Mouse (Mus musculus): ENCODE data around the gene Nectin1. TPM values are rescaled to one million over a fixed set of nuclear protein-coding genes. Genes with fewer than 3 reads are reported as not detected.

Gene Nectin1
- polyA plus RNA-seq (2015; fragmentation: Nextera tagmentation; extraction: Ambion mirVana): 12.0 and 14.1 TPM in 2 replicates

DNA sequence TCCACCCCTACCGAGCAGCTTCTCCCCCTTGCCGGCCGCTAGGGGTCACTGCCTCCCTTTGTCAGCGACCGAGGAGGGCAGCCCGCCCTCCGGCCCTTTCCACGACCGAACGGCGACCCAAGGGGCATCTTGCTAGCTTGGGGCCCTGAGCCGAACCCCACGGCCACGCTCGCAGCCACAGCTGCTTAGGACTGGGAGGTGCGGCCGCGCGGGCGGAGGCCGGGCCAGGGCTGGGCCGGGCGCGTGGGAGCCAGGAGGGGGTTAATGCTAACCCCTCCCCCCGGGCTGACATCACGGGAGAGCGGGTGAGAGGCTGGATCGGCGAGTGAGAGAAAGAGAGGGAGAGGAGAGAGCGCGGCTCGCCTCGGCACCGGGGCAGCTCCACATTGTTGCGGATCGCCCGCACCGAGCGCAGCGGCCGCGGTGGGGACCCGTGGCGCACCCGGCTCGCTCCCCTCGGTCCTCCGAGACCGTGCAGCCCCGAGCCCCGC, at the start of gene Nectin1:
TSS of gene Nectin1 (plus strand) at position 338 of the 491 bp plus-strand sequence.
- peaks cover 53% of the 10 kb centered on the region for H3K4me1 ChIP-seq (replicated peaks)
- H3K27ac ChIP-seq (replicated peaks): peak within 1 kb of the TSS; percentile 98
- no peaks in the 10 kb centered on the region for H3K9me3 ChIP-seq
- peak; percentile 91 for ATAC-seq (ENCODE audit: low read depth)
- H3K36me3 ChIP-seq: no peaks in the 10 kb centered on the region
- under 1% methylated on average over 47 of the region's 51 CpGs for WGBS
- H3K27me3 ChIP-seq: peaks cover 7% of the 10 kb centered on the region; the same call in 1 of the 2 replicates
- H3K9ac ChIP-seq: peak within 1 kb of the TSS; percentile 99
- peak within 1 kb of the TSS; percentile 93 for H3K4me2 ChIP-seq
- peak within 1 kb of the TSS; percentile 95 for H3K4me3 ChIP-seq

DNA sequence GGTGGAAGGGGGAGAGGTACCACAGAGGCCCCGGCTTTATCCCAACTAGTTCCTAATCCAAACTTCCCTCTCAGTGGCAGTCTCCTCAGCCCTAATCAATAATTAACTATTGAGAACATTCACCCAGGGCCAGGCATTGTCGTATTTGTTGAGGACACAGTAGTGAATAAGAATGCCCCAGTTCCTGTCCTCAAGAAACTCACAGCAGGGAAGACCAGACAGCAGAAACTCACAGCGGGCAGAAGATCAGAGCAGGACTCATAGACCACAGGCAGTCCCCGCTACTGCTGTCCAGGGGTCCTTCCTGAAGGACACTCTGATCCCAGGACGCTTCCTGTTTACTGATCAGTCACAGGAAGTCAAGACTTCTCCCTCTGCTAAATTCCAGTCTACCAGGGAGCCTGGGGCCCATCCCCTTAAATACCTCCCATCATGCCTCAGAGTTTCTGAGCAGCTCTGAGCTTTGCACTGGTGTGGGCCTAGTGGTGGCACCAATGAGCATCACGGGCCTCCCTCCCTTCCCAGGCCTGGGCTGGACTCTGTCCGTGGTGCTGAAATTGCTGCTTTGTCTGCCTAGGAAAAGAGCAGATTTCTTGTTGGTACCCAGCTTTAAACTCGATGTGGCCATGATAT, 45.6 kb upstream of the Nectin1 start:
- 0 out of 2 replicates have a peak overlapping the region, but pooled peaks have one; percentile 77 for H3K27ac ChIP-seq (replicated peaks)
- ATAC-seq (ENCODE audit: low read depth): no peak
- H3K27me3 ChIP-seq: no peaks in the 10 kb centered on the region
- no peak overlapping the region for H3K4me2 ChIP-seq
- peaks cover 42% of the 10 kb centered on the region for H3K4me1 ChIP-seq (replicated peaks)
- H3K9me3 ChIP-seq: no peaks in the 10 kb centered on the region
- WGBS: 14% methylated on average over 8 of the region's 8 CpGs
- H3K9ac ChIP-seq: no peak overlapping the region
- no peaks in the 10 kb centered on the region for H3K36me3 ChIP-seq
- no peak overlapping the region for H3K4me3 ChIP-seq

DNA sequence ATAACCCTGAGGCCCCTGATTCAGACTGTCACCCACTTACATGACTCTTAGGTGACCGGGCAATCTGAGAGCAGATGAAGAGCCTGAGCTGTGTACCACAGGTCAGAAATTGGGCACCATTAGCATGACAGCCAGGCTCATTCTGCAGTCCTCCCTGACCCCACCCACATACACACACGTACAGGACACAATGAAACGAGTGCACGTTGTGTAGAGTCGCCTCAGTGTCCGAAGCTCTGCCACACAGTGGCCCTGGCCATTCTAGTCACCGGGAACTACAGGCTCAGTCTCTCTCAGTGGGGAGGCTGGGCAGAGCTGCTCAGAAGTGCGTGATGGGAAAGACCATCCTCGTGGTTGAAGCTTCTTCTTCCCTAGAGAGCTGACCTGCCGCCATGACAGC, 44.9 kb upstream of the Nectin1 start:
- peaks cover 42% of the 10 kb centered on the region for H3K4me1 ChIP-seq (replicated peaks)
- 75% methylated on average over 10 of the region's 10 CpGs for WGBS
- no peaks in the 10 kb centered on the region for H3K27me3 ChIP-seq
- peak overlapping the region; percentile 77 for H3K27ac ChIP-seq (replicated peaks)
- no peaks in the 10 kb centered on the region for H3K9me3 ChIP-seq
- no peak overlapping the region for H3K9ac ChIP-seq
- H3K4me2 ChIP-seq: no peak overlapping the region
- peak; percentile 11; the same call in 1 of the 2 replicates for ATAC-seq (ENCODE audit: low read depth)
- no peak overlapping the region for H3K4me3 ChIP-seq
- H3K36me3 ChIP-seq: no peaks in the 10 kb centered on the region

DNA sequence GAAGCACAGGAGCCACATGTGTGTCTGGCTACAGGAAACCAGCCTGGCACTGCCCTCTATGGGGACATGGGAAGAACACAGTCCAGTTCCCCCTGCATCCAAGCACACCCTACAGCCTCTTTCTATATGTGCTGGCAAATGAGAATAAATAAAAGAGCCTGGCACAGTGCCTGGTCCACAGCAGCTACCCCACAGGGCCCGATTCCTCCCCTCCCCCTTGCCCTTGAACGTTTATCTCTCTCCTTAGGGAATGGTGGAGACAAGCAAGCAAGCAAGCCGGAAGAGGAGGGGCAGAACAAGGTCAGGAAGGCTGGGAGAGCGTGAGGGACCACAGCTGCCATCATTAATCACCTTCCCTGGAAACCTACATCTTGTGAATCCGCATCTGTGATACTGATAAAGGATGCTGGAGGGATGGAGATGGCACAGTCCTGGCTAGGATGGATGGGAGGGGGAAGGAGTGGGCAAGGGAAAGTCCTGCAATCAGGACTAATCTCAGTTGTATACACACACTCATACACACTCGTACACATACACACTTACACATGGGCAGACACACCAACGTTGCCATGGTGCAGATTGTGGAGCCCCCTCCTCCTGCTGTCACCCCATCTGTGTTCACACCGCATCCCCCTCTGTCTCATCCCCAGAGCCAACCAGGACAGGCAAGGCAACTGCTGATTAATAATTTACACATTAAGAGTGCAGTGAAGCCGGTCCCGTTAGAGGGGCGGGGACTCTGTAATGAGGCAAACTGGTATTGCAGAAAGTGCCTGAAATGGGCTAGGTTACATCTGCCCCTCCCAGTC, 44.2 kb upstream of the Nectin1 start:
- Histone ChIP-seq H3K27ac (replicated peaks) (peak overlapping the region; percentile 77), H3K9me3 (no peaks in the 10 kb centered on the region), H3K4me2 (peak overlapping the region; percentile 14)

DNA sequence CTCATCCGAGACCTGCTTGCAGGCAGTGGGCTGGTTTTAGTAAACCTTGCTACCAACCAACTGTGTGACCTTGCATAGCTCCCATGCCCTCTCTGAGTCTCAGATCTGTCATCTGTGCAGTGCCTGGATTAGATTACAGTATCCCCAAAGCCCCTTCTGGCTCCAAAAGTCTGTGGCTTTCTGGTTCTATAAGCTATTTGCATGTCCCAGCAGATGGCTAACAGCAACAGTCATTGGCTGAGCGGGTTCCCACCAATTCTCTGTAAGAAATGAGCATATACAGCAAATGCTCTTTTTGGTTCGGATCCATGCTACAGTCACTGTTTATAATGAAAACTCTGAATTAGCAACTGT, 43.6 kb upstream of the Nectin1 start:
- peak overlapping the region; percentile 14; the same call in 1 of the 2 replicates for H3K4me2 ChIP-seq
- no peak overlapping the region for H3K9ac ChIP-seq
- no peaks in the 10 kb centered on the region for H3K36me3 ChIP-seq
- 50% methylated on average over 3 of the region's 3 CpGs for WGBS
- no peak overlapping the region for H3K4me3 ChIP-seq
- ATAC-seq (ENCODE audit: low read depth): peak; percentile 42; the same call in 1 of the 2 replicates
- no peaks in the 10 kb centered on the region for H3K9me3 ChIP-seq
- no peaks in the 10 kb centered on the region for H3K27me3 ChIP-seq
- H3K4me1 ChIP-seq (replicated peaks): peaks cover 42% of the 10 kb centered on the region
- H3K27ac ChIP-seq (replicated peaks): peak overlapping the region; percentile 77

More for the DNA sequence above, 44.2 kb upstream of the Nectin1 start:
- H3K4me1 ChIP-seq (replicated peaks): peaks cover 42% of the 10 kb centered on the region
- no peaks in the 10 kb centered on the region for H3K36me3 ChIP-seq
- H3K4me3 ChIP-seq: no peak overlapping the region
- peak; percentile 84 for ATAC-seq (ENCODE audit: low read depth)
- no peak overlapping the region for H3K9ac ChIP-seq
- 22% methylated on average over 11 of the region's 11 CpGs for WGBS
- H3K27me3 ChIP-seq: no peaks in the 10 kb centered on the region

DNA sequence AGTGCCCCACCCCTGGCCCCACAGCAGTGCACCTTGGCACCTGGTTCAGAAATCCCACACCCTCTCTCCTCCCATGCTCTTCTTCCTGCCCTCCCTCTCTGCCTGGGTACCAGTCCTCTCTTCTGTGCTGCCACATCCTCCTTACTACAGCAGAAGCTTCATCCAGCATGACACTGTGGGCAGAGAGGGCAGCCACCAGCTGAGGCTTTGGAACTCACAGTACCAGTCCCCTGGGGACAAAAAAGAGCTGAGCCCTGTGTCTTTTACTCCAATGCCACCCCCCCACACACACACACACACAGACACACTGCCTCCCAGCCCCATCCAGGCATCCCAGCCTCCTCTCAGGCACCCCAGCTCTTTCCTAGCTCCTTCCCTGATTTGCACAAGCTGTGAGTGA, 42.0 kb upstream of the Nectin1 start:
- Histone ChIP-seq H3K9me3 (no peaks in the 10 kb centered on the region), H3K27ac (replicated peaks) (no peak overlapping the region), H3K4me3 (no peak overlapping the region), H3K9ac (no peak overlapping the region), H3K4me2 (no peak overlapping the region), H3K27me3 (no peaks in the 10 kb centered on the region), H3K4me1 (replicated peaks) (peaks cover 42% of the 10 kb centered on the region), H3K36me3 (no peaks in the 10 kb centered on the region)
- ATAC-seq (ENCODE audit: low read depth): no peak

DNA sequence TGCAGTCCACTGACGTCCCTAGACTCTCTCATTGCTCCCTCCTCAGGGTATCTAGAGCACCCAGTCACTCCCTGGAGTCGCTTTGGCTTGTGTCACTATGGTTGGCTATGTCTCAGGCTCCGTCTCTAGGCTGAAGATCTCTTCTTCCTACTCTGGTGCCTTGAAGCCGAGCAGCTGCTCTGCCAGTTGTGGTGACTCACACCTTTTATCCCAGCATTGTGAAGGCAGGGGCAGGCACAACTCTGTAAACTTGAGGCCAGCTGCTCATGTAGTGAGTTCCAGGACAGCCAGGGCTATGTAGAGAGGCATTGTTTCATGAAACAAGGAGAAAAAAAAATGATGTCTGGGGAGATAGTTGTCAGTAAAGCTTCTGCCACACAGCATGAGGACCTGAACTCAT, 36.2 kb upstream of the Nectin1 start:
- no peaks in the 10 kb centered on the region for H3K27me3 ChIP-seq
- H3K27ac ChIP-seq (replicated peaks): no peak overlapping the region
- no peaks in the 10 kb centered on the region for H3K9me3 ChIP-seq
- H3K36me3 ChIP-seq: no peaks in the 10 kb centered on the region
- no peak overlapping the region for H3K4me3 ChIP-seq
- ATAC-seq (ENCODE audit: low read depth): no peak
- 79% methylated on average over 4 of the region's 4 CpGs for WGBS
- H3K9ac ChIP-seq: no peak overlapping the region
- H3K4me1 ChIP-seq (replicated peaks): no peaks in the 10 kb centered on the region
- no peak overlapping the region for H3K4me2 ChIP-seq

DNA sequence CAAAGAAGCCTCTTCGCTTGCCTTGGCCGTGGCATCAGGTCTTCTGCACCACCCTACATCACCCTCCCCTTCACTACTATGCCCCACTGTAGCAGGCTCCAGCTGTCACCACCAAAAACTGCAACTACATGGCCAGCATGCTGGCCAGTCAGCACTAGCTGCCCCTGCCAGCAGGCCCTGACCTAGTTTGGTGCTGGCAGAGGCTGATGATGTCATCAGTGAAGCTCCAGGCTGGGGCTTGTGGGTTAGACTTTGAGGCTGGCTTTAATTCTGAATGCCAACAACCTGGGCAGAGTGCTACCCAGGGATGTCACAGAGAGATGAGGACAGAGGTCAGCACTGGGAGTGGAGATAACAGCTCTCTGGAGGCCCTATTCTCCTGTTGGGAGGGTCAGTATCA, 35.1 kb upstream of the Nectin1 start:
- H3K4me3 ChIP-seq: no peak overlapping the region
- ATAC-seq (ENCODE audit: low read depth): no peak
- H3K9me3 ChIP-seq: no peaks in the 10 kb centered on the region
- H3K4me2 ChIP-seq: no peak overlapping the region
- 87% methylated on average over 2 of the region's 2 CpGs for WGBS
- no peaks in the 10 kb centered on the region for H3K27me3 ChIP-seq
- H3K36me3 ChIP-seq: no peaks in the 10 kb centered on the region
- no peak overlapping the region for H3K9ac ChIP-seq
- no peak overlapping the region for H3K27ac ChIP-seq (replicated peaks)
- H3K4me1 ChIP-seq (replicated peaks): no peaks in the 10 kb centered on the region

DNA sequence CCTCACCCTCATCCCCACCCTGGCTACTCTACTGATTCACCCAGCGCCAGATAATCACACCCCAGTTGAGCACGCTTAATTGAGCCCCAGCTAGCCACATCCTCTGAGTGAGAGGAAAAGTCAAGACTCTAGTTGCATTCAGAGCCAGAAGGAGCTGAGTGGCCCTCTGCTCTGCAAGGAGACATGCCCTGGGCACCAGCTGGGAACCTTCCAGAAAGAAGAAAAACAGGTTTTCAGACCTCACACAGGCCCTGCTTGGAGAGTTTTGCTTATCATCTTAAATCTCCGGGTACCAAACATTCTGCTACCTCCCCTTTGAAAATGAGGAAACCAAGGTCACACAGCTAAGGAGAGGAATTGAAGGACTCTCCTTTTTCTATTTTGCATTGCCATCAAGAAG, 30.4 kb upstream of the Nectin1 start:
- Histone ChIP-seq H3K4me3 (no peak overlapping the region), H3K4me2 (no peak overlapping the region), H3K4me1 (replicated peaks) (no peaks in the 10 kb centered on the region), H3K9me3 (no peaks in the 10 kb centered on the region), H3K27ac (replicated peaks) (no peak overlapping the region), H3K27me3 (no peaks in the 10 kb centered on the region), H3K9ac (no peak overlapping the region), H3K36me3 (no peaks in the 10 kb centered on the region)
- WGBS: 85% methylated on average over 3 of the region's 3 CpGs
- no peak for ATAC-seq (ENCODE audit: low read depth)

DNA sequence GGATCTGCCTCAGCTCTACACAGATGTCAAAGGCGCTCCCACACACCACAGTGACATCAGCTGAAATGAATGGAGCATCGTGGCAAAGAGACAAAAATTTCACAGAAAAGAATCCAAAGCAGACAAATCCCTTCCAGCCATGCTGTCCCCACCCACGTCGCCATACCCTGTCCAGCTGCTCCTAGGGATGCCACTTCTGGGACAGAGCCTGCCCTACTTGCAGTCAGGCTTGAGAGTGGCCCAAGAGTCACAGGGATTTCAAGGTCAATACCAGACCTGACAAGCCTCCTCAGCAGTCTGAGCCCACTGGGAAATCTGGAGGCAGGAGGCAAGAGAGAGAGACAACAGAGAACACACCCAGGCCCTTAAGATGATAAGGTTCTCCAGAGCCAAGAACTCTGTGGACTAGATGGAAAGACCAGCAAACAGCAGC, 24.4 kb upstream of the Nectin1 start:
- no peak overlapping the region for H3K4me3 ChIP-seq
- H3K9me3 ChIP-seq: no peaks in the 10 kb centered on the region
- peaks cover 7% of the 10 kb centered on the region for H3K4me1 ChIP-seq (replicated peaks)
- H3K27me3 ChIP-seq: no peaks in the 10 kb centered on the region
- no peak for ATAC-seq (ENCODE audit: low read depth)
- WGBS: 76% methylated on average over 4 of the region's 4 CpGs
- H3K36me3 ChIP-seq: no peaks in the 10 kb centered on the region
- H3K27ac ChIP-seq (replicated peaks): no peak overlapping the region
- no peak overlapping the region for H3K4me2 ChIP-seq
- H3K9ac ChIP-seq: no peak overlapping the region

DNA sequence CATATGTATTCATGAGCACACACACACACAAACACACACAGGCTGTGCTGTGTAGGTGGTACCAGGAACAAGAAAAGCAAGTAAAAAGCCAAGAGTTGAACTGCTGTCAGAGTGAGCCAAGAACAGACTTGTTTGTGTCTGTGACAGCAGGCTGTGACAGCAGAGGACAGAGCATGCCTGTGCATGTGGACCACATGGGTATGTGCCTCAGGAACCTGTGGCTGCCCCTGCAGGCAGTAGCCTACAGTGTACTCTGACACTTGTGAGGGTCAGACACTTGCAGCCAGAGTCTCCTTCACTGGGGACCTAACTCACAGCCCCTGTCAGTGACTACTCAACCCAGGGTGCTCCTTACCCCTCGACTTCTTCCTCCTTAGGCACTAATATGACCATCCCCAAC, 23.7 kb upstream of the Nectin1 start:
- Histone ChIP-seq H3K9me3 (no peaks in the 10 kb centered on the region), H3K4me1 (replicated peaks) (peaks cover 13% of the 10 kb centered on the region), H3K9ac (no peak overlapping the region), H3K4me2 (no peak overlapping the region), H3K4me3 (no peak overlapping the region), H3K36me3 (no peaks in the 10 kb centered on the region), H3K27ac (replicated peaks) (no peak overlapping the region), H3K27me3 (no peaks in the 10 kb centered on the region)
- WGBS: 56% methylated on average over 1 of the region's 1 CpGs
- ATAC-seq (ENCODE audit: low read depth): no peak

DNA sequence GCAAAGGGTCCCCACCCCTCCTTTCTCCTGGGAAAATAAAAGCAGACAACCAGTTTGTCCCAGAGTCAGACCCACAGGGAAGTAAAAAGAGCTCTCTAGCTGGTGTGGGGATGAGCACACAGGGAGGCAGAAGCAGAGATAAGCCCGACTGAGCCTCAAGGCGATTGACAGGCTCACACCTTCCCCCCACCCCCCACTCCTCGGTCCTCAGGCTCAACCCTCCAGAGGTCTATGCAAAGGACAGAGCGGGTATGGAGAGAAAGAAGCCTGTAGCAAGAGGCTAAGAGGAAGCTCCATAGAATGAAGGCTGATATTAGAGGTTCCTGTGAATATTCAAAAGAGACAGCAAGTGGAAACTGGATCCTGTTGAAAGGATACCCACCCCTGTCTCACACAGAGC, 19.7 kb upstream of the Nectin1 start:
- Histone ChIP-seq H3K4me1 (replicated peaks) (peaks cover 30% of the 10 kb centered on the region), H3K4me3 (no peak overlapping the region), H3K4me2 (no peak overlapping the region), H3K36me3 (no peaks in the 10 kb centered on the region), H3K27ac (replicated peaks) (no peak overlapping the region), H3K27me3 (no peaks in the 10 kb centered on the region), H3K9ac (no peak overlapping the region), H3K9me3 (no peaks in the 10 kb centered on the region)
- WGBS: 25% methylated on average over 4 of the region's 4 CpGs
- no peak for ATAC-seq (ENCODE audit: low read depth)
